Mouse (Mus musculus): ENCODE results near the gene Slc37a4. TPM values are rescaled to one million over a fixed set of nuclear protein-coding genes. Genes with fewer than 3 reads are reported as not detected.

Gene Slc37a4
- polyA plus RNA-seq, 1 experiment from 2014 or later: 41.6 TPM

GRCm38 (mm10) chr9:44450387-44450786 is 53.7 kb downstream of the Slc37a4 start:
- Histone ChIP-seq H3K27me3 (replicated peaks; ENCODE audit: control insufficient read depth, insufficient read depth, low read length) (peaks cover 5% of the 10 kb centered on the region; the same call in 1 of the 2 replicates), H3K4me2 (ENCODE audit: low read length) (no peak overlapping the region), H3K9me3 (ENCODE audit: control insufficient read depth, low read length) (no peaks in the 10 kb centered on the region), H3K4me3 (replicated peaks; ENCODE audit: low read length) (no peak overlapping the region), H3K27ac (ENCODE audit: low read length) (no peak overlapping the region), H3K36me3 (ENCODE audit: control insufficient read depth, insufficient read depth) (no peaks in the 10 kb centered on the region), H3K9ac (replicated peaks; ENCODE audit: low read depth, low read length) (no peak overlapping the region), H3K4me1 (replicated peaks; ENCODE audit: control insufficient read depth, insufficient read depth, low read length) (peaks cover 10% of the 10 kb centered on the region)
- ATAC-seq: no peak

Small RNA genes lying within 50 kb of the gene (microRNA-seq; reads per million reads assigned to microRNA genes)
- gene Mir7085: not detected

Other genes with a start within 250 kb of the Slc37a4 start
- gene Cbl, start 162.8 kb upstream of the Slc37a4 start, polyA plus RNA-seq (2015; fragmentation: Nextera tagmentation; extraction: Ambion mirVana): 26.3 and 27.1 TPM in 2 replicates
- 0.48 TPM in 1 of 2 replicates, not detected in the other for gene Ccdc153, start 156.2 kb upstream of the Slc37a4 start, polyA plus RNA-seq (2015; fragmentation: Nextera tagmentation; extraction: Ambion mirVana)
- 0.53 and 0.73 TPM in 2 replicates for gene Pdzd3, start 145.4 kb upstream of the Slc37a4 start, polyA plus RNA-seq (2015; fragmentation: Nextera tagmentation; extraction: Ambion mirVana)
- gene Nlrx1, start 128.3 kb upstream of the Slc37a4 start, polyA plus RNA-seq (2015; fragmentation: Nextera tagmentation; extraction: Ambion mirVana): 4.3 and 5.2 TPM in 2 replicates
- 16.9 and 21.8 TPM in 2 replicates for gene Abcg4, start 108.2 kb upstream of the Slc37a4 start, polyA plus RNA-seq (2015; fragmentation: Nextera tagmentation; extraction: Ambion mirVana)
- gene Hinfp, start 91.2 kb upstream of the Slc37a4 start, polyA plus RNA-seq (2015; fragmentation: Nextera tagmentation; extraction: Ambion mirVana): 34.1 and 35.6 TPM in 2 replicates
- gene C2cd2l, start 76.6 kb upstream of the Slc37a4 start, polyA plus RNA-seq (2015; fragmentation: Nextera tagmentation; extraction: Ambion mirVana): 29.0 and 31.4 TPM in 2 replicates
- 35.2 and 35.7 TPM in 2 replicates for gene Dpagt1, start 70.8 kb upstream of the Slc37a4 start, polyA plus RNA-seq (2015; fragmentation: Nextera tagmentation; extraction: Ambion mirVana)
- 182 and 199 TPM in 2 replicates for gene H2afx, start 62.2 kb upstream of the Slc37a4 start, polyA plus RNA-seq (2015; fragmentation: Nextera tagmentation; extraction: Ambion mirVana)
- 64.3 and 64.7 TPM in 2 replicates for gene Hmbs, start 52.6 kb upstream of the Slc37a4 start, polyA plus RNA-seq (2015; fragmentation: Nextera tagmentation; extraction: Ambion mirVana)
- 46.5 and 47.0 TPM in 2 replicates for gene Vps11, start 35.2 kb upstream of the Slc37a4 start, polyA plus RNA-seq (2015; fragmentation: Nextera tagmentation; extraction: Ambion mirVana)
- 26.3 and 27.2 TPM in 2 replicates for gene Hyou1, start 17.4 kb upstream of the Slc37a4 start, polyA plus RNA-seq (2015; fragmentation: Nextera tagmentation; extraction: Ambion mirVana)
- 901 and 949 TPM in 2 replicates for gene Rps25, start 10.3 kb downstream of the Slc37a4 start, polyA plus RNA-seq (2015; fragmentation: Nextera tagmentation; extraction: Ambion mirVana)
- 322 and 334 TPM in 2 replicates for gene Trappc4, start 10.7 kb downstream of the Slc37a4 start, polyA plus RNA-seq (2015; fragmentation: Nextera tagmentation; extraction: Ambion mirVana)
- gene Ccdc84, start 21.7 kb downstream of the Slc37a4 start, polyA plus RNA-seq (2015; fragmentation: Nextera tagmentation; extraction: Ambion mirVana): 36.8 and 41.1 TPM in 2 replicates
- gene Foxr1, start 44.3 kb downstream of the Slc37a4 start, polyA plus RNA-seq (2015; fragmentation: Nextera tagmentation; extraction: Ambion mirVana): not detected in 2 replicates
- not detected in 2 replicates for gene Upk2, start 58.1 kb downstream of the Slc37a4 start, polyA plus RNA-seq (2015; fragmentation: Nextera tagmentation; extraction: Ambion mirVana)
- 13.8 and 15.0 TPM in 2 replicates for gene Bcl9l, start 86.0 kb downstream of the Slc37a4 start, polyA plus RNA-seq (2015; fragmentation: Nextera tagmentation; extraction: Ambion mirVana)
- not detected in 2 replicates for gene Cxcr5, start 165.0 kb downstream of the Slc37a4 start, polyA plus RNA-seq (2015; fragmentation: Nextera tagmentation; extraction: Ambion mirVana)
- gene Ddx6, start 208.0 kb downstream of the Slc37a4 start, polyA plus RNA-seq (2015; fragmentation: Nextera tagmentation; extraction: Ambion mirVana): 21.2 and 22.8 TPM in 2 replicates